Mouse (Mus musculus): ENCODE data around the gene Runx2. TPM values are rescaled to one million over a fixed set of nuclear protein-coding genes. Genes with fewer than 3 reads are reported as not detected.

Gene Runx2
- total and polyA plus RNA-seq, 3 experiments: not detected

DNA sequence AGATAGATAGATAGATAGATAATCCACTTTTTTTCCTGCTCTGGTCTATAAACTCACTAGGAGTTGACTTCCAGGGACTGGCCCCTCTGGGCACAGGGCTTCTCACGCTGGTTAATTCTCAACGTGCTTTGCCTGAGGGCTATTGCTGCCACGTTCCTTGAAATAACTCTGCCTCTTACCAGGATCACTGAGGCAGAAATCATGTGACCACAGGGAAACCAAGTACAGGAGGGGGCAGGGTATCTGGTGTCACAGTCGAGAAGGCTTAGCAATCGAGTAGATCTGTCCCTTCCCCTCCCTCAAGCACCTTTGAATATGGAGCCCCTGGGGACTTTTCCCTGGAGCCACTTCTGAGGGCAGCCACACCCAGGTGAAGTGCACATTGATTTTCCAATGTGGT is 334.7 kb downstream of the Runx2 start:
- no peak for DNase-seq (ENCODE audit: low read depth, low spot score)
- H3K9me3 ChIP-seq (replicated peaks; ENCODE audit: insufficient read depth, low read length): no peaks in the 10 kb centered on the region
- no peaks in the 10 kb centered on the region for H3K79me2 ChIP-seq (ENCODE audit: control insufficient read depth, insufficient read depth, low read length, poor library complexity)
- no peaks in the 10 kb centered on the region for H3K36me3 ChIP-seq (ENCODE audit: control insufficient read depth in 1 of 2, insufficient read depth in 2 of 2, low read length in 2 of 2)
- no peak overlapping the region for H3K4me3 ChIP-seq (ENCODE audit: control insufficient read depth in 1 of 2, insufficient read depth in 1 of 2, low read depth in 2 of 2, low read length in 2 of 2)
- TF ChIP-seq NELFE (IDR thresholded peaks at IDR 0.05; ENCODE audit: low read depth, low read length) (no peak), RAD21 (IDR thresholded peaks at IDR 0.05; ENCODE audit: low read depth, low read length) (no peak)
- H3K9ac ChIP-seq (ENCODE audit: control insufficient read depth, low read depth, low read length, poor library complexity, severe bottlenecking): no peak overlapping the region
- H3K27me3 ChIP-seq (ENCODE audit: control insufficient read depth in 1 of 2, insufficient read depth in 2 of 2, low read length in 2 of 2): no peaks in the 10 kb centered on the region
- no peaks in the 10 kb centered on the region for H3K4me1 ChIP-seq (ENCODE audit: control insufficient read depth in 1 of 2, insufficient read depth in 2 of 2, low read length in 2 of 2)
- H3K27ac ChIP-seq (ENCODE audit: control insufficient read depth, low read depth, low read length): no peak overlapping the region

DNA sequence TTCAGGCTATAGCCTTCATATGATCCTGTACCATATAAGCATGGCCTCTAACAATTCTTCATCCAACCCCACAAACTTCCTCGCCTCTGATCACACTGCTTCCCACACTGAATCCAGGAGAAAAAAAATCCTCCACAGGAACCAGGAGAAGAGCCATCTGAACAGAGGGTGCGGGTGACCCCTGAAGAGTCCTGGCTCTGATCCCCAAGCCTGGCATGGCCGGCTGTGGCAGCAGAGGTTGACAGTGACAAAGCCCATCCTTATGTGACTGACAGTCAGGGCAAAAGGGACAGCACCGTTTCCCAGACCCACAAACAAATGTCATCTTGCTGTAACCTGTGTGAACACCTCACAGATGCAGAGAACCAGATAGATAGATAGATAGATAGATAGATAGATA is 335.1 kb downstream of the Runx2 start:
- Histone ChIP-seq H3K4me1 (ENCODE audit: control insufficient read depth in 1 of 2, insufficient read depth in 2 of 2, low read length in 2 of 2) (no peaks in the 10 kb centered on the region), H3K36me3 (ENCODE audit: control insufficient read depth in 1 of 2, insufficient read depth in 2 of 2, low read length in 2 of 2) (no peaks in the 10 kb centered on the region), H3K9ac (ENCODE audit: control insufficient read depth, low read depth, low read length, poor library complexity, severe bottlenecking) (no peak overlapping the region), H3K27me3 (ENCODE audit: control insufficient read depth in 1 of 2, insufficient read depth in 2 of 2, low read length in 2 of 2) (no peaks in the 10 kb centered on the region), H3K79me2 (ENCODE audit: control insufficient read depth, insufficient read depth, low read length, poor library complexity) (no peaks in the 10 kb centered on the region), H3K9me3 (replicated peaks; ENCODE audit: insufficient read depth, low read length) (no peaks in the 10 kb centered on the region), H3K27ac (ENCODE audit: control insufficient read depth, low read depth, low read length) (no peak overlapping the region), H3K4me3 (ENCODE audit: control insufficient read depth in 1 of 2, insufficient read depth in 1 of 2, low read depth in 2 of 2, low read length in 2 of 2) (no peak overlapping the region)
- no peak for DNase-seq (ENCODE audit: low read depth, low spot score)
- no peak for TF ChIP-seq MAFK (IDR thresholded peaks at IDR 0.05; ENCODE audit: borderline replicate concordance, low read depth, low read length)
- no peak for TF ChIP-seq TCF12 (IDR thresholded peaks at IDR 0.05; ENCODE audit: low read depth, low read length)
- no peak for TF ChIP-seq CTCF (IDR thresholded peaks at IDR 0.05 in 2 of 3, conservative IDR thresholded peaks at IDR 0.05 in 1 of 3; ENCODE audit: control insufficient read depth in 1 of 3, insufficient read depth in 1 of 3, low read depth in 2 of 3, low read length in 3 of 3, poor library complexity in 1 of 3, severe bottlenecking in 1 of 3)
- TF ChIP-seq ELF1 (IDR thresholded peaks at IDR 0.05; ENCODE audit: low read depth, low read length): no peak
- no peak for TF ChIP-seq HCFC1 (IDR thresholded peaks at IDR 0.05; ENCODE audit: low read depth, low read length)
- TF ChIP-seq NELFE (IDR thresholded peaks at IDR 0.05; ENCODE audit: low read depth, low read length): no peak
- TF ChIP-seq ZC3H11A (IDR thresholded peaks at IDR 0.05; ENCODE audit: low read depth, low read length): no peak
- TF ChIP-seq TAL1 (IDR thresholded peaks at IDR 0.05; ENCODE audit: low read length): no peak
- TF ChIP-seq ZMIZ1 (IDR thresholded peaks at IDR 0.05; ENCODE audit: low read depth, low read length): no peak
- no peak for TF ChIP-seq RCOR1 (IDR thresholded peaks at IDR 0.05; ENCODE audit: low read depth, low read length)
- TF ChIP-seq ETS1 (IDR thresholded peaks at IDR 0.05; ENCODE audit: low read depth, low read length): no peak

DNA sequence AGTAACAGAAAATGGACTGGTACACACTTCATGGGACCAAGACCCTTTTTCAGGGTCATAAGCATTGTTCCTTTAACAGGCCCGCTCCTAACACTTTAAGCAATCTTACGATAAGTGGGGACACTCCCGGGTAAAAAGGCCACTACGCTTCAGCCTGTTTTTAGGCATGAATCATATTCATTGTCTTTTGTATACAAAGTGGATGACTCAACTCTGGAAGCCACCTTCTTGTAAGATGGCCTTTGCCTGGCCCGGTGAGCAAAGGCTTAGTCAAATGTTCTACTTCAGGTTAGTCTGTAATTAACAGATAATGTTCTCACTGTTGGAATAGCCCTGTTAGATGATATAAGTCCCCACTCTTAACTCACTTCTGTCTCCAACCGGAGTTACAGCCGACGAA is 338.7 kb downstream of the Runx2 start:
- no peaks in the 10 kb centered on the region for H3K36me3 ChIP-seq (ENCODE audit: control insufficient read depth in 1 of 2, insufficient read depth in 2 of 2, low read length in 2 of 2)
- TF ChIP-seq BHLHE40 (IDR thresholded peaks at IDR 0.05; ENCODE audit: borderline replicate concordance, low read depth, low read length) (no peak), MEF2A (IDR thresholded peaks at IDR 0.05; ENCODE audit: extremely low read depth, insufficient replicate concordance, low read depth, low read length, poor library complexity, severe bottlenecking) (no peak)
- H3K4me1 ChIP-seq (ENCODE audit: control insufficient read depth in 1 of 2, insufficient read depth in 2 of 2, low read length in 2 of 2): no peaks in the 10 kb centered on the region

More for the DNA sequence above, 338.7 kb downstream of the Runx2 start:
- H3K4me3 ChIP-seq (ENCODE audit: control insufficient read depth in 1 of 2, insufficient read depth in 1 of 2, low read depth in 2 of 2, low read length in 2 of 2): no peak overlapping the region
- no peak overlapping the region for H3K27ac ChIP-seq (ENCODE audit: control insufficient read depth, low read depth, low read length)
- no peak for DNase-seq (ENCODE audit: low read depth, low spot score)
- H3K79me2 ChIP-seq (ENCODE audit: control insufficient read depth, insufficient read depth, low read length, poor library complexity): no peaks in the 10 kb centered on the region
- no peaks in the 10 kb centered on the region for H3K9me3 ChIP-seq (replicated peaks; ENCODE audit: insufficient read depth, low read length)
- no peaks in the 10 kb centered on the region for H3K27me3 ChIP-seq (ENCODE audit: control insufficient read depth in 1 of 2, insufficient read depth in 2 of 2, low read length in 2 of 2)
- H3K9ac ChIP-seq (ENCODE audit: control insufficient read depth, low read depth, low read length, poor library complexity, severe bottlenecking): no peak overlapping the region
